Mouse (Mus musculus) WW6 (cell line): ENCODE data around the gene Zfyve9.

ENCODE experiments used
- DNase-seq: peaks from one replicate; pipeline ENCODE4 v3.0.0-alpha.2; 2013; ENCODE audit warnings: low read depth, low spot score

The Zfyve9 gene

DNA sequence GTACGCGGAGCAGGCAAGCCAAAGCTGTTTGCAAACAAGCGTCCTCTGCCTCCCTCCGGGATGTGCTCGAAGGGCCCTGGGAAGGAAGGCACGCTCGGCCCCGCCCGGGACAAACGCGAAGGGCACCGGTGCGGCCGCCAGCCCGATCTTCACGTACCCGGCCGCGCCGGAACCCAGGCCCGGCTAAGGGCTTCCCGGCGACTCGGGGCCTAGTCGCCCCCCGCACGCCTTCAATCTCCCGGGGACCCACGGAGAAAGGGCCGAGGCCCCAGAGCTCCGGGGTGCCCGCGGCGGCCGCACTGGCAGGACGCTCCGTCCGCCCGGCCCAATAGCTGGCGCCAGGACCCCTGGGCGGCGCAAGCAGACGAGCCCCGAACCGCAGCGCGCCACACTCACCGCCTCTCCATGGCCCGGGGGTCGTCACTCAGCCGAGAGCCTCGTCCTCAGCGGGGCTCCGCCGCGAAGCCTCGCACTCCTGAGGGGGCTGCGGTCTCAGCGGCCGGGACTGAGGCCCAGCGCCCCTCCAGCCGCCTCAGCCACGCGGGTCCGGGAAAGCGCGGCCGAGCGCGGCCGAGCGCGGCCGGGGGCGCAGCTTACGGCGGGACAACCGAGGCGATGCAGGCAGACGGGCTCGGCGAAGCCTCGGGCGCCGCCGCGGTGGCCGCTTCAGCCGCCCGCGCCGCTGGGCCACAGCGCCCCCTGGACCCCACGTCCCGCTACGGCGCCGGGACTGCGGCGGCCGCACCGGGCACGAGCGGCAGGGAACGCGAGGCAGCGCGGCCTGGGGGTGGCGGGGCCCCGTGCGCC, at the start of gene Zfyve9:
Gene Zfyve9, minus strand, starts transcription at position 742 of the 807 bp plus-strand sequence.
- DNase-seq, result peak; percentile 31

GRCm38 (mm10) chr4:108826643-108827042, 46.0 kb upstream of the Zfyve9 start:
- no peak for DNase-seq

GRCm38 (mm10) chr4:108826096-108826495, 45.5 kb upstream of the Zfyve9 start:
- DNase-seq, result no peak

DNA sequence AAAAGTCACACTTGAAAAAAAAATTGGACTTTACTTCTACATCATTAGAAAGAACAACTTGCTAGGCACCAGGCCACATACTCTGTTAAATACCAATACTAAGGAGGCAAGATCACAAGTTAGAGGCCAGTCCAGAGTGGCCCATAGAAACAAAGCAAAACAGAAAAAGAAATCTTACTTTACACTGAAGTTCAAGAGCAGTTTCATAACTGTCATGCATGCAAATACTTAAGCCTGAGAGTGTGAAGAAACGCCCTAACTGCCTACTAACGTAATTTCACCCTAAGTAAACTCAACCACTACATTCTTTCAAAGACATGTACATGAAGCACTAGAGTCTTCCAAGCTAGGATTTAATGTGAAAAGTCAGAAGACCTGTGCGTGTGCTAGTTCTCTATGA, 45.1 kb upstream of the Zfyve9 start:
- DNase-seq, result no peak

GRCm38 (mm10) chr4:108811550-108811949, 31.0 kb upstream of the Zfyve9 start:
- DNase-seq, result no peak

DNA sequence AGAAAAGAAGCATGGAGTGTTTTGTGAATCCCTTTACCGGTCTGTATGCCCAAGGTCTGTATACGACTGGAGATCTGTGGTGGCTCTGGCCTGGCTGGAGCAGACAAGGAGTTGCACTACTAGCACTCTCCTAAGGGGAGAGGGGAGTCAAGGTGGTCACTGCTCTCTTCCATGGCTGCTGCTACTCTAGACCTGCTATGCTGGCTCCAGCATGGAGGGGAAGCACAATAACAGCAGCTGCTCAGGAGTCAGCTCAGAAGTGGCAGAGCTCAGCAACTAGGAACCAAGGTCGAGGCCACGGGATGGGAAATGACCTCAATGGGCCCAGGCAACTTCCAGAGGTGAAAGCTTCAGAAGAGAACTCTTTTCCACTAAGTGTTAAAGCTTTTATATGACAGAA, 30.5 kb upstream of the Zfyve9 start:
- no peak for DNase-seq

DNA sequence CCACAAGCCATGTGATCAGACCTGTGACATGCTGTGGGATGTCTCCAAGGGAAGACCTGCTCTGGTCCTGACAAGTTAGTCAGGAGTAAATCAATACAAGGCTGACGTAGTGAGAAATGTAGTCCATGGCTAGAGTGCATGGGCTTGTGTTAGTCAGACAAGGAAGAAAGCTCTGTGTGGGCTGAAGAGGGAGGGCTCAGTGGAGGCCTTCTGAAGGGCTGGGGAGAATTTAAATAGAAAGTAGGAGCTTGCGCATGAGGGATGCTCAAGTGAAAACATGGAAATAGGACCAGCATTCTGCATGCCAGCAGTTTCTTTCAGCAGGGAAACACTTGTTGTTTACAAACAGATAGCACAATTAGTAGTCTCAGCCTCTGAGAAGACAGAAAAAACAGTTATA, 22.9 kb upstream of the Zfyve9 start:
- DNase-seq, result no peak

DNA sequence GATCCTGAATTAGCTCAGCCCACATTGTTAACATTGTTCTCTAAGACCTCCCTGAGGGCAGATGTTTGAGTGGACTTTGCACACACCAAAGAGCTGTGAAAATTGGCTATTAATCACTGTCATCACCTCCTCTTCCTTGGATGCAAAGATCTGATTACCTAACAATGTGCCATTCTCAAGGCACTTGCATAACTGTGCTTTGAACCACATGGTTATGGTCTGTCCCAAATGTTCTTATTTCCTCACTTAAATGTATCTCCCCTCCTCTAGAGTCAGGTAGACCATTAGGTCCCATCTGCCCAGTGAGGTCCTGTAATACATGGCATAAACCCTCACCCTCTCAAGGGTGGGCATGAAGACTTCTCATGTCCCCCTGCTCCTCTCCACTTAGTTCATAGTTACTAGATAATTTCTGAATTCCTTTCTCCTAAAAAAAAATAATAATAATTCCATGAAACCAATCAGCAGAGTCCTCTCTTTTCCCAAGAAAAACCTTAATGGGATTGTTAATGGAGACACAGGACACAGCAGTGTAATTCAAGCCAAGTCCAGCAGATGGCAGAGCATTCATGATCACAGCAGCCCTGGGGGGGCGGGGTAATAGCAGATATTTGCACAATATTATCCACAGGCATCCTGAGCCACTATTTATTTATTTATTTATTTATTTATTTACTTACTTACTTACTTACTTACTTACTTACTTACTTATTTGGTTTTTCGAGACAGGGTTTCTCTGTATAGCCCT, 17.7 kb upstream of the Zfyve9 start:
- DNase-seq, result no peak

DNA sequence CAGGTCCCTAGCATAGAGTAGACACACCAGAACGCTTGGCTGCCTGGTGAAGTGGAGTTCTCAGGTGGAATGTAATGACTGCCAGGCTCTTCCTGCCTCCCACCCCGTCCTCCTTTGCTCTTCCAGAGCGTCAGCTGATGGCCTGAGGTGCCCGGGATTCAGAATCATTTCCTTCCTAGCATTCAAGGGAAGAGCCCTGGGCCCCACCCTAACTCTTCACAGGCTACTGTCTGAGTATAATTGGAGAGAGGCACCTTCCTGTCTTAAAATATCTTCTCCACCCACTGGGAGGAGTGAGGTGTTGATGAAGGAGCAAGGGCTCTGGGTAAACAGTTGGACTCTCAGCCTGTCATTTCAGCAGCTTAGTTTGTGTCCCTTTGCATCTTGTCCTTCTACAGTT, 16.1 kb upstream of the Zfyve9 start:
- DNase-seq, result peak; percentile 11

- DNase-seq, result no peak
These were observed 13.3 kb upstream of the Zfyve9 start for GRCm38 (mm10) chr4:108793941-108794340.

- no peak for DNase-seq
These were observed 9.9 kb upstream of the Zfyve9 start for GRCm38 (mm10) chr4:108790507-108790906.

DNA sequence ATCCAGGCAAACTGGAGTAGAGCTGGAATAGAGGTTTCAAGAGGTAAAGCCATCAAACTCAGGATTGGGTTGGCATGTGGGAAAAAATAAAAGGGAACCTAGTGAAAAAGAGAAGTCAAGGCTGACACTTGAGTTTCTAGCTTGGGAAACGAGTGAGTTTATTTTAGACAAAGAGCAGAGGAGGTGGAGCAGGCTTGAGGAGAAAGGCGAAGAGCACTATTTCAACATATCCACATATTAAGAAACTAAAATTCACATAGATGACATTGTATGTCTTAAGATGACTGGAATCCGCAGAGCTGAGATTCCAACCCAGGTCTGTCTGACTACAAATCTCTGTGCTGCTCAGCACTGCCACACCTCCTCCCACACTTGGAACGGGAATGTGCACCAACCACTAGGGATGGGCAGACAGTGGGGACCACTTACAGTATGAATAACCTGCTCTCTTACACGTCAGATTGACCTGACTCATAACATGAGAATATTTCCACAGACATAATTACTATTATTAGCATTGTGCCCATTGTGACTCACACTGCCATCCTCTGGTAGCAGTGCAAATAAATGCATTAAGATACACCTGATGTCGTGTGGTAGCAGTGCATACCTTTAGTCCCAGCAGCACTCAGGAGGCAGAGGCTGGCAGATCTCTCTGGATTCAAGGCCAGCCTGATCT, 8.8 kb upstream of the Zfyve9 start:
- no peak for DNase-seq

- DNase-seq, result no peak
These were observed 2.0 kb upstream of the Zfyve9 start for GRCm38 (mm10) chr4:108782421-108783085.

DNA sequence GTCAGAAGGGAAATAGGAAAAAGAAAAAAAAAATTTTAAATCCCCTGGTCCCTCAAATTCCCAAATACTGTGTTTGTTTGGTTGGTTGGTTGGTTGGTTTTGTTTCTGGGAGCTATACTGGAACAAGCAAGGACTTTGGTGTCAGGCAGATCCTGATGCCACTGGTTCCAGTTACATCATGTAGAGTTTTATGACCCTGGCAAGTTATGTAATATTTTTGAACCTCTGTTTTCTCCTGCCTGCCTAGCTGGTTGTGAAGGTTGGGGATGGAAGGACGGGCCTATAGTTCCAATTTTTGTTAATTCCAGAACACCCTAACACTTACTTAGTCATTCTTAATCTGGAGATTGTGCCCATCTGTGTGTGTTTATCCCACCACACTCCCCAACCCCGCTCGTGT, 998 bp upstream of the Zfyve9 start:
- DNase-seq, result no peak

DNA sequence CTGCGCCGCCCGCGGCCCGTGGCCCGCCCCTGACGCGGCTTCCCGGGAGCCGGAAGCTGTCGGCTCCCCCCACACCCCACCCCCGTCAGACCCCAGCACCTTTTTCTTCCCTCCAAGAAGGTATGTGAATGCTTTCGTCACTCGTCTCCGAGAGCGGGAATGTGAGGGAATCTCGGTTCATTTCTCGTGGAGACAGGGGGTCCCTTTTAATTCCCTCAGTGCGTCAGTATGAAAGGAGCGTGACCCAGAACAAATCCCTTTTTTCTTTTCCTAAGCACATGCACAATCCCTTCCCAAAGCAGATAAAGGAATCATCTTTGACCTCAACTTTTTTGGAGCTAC, 237 bp upstream of the Zfyve9 start:
- peak; percentile 45 for DNase-seq

- peak; percentile 31 for DNase-seq
These were observed 888 bp downstream of the Zfyve9 start for GRCm38 (mm10) chr4:108779763-108780056.

- DNase-seq, result no peak
These were observed 12.1 kb downstream of the Zfyve9 start for GRCm38 (mm10) chr4:108768527-108768926.

DNA sequence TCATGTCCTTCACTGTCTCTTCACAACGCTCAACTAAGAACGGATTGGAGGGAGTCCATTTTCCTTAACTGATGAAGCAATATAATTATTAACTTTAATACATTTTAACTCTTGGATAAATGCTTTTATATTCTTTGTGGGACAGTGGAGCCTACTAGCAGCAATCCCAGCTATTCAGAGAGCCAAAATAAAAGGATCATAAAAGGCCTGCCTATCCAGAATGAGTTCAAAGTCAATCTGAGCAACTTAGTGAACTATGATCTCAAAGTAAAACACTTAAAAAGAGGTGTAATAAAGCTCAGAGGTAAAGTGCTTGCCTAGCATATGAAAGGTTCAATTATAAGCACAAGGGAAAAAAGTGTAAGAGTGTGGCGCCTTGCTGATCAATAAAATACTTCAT, 21.0 kb downstream of the Zfyve9 start:
- no peak for DNase-seq

DNA sequence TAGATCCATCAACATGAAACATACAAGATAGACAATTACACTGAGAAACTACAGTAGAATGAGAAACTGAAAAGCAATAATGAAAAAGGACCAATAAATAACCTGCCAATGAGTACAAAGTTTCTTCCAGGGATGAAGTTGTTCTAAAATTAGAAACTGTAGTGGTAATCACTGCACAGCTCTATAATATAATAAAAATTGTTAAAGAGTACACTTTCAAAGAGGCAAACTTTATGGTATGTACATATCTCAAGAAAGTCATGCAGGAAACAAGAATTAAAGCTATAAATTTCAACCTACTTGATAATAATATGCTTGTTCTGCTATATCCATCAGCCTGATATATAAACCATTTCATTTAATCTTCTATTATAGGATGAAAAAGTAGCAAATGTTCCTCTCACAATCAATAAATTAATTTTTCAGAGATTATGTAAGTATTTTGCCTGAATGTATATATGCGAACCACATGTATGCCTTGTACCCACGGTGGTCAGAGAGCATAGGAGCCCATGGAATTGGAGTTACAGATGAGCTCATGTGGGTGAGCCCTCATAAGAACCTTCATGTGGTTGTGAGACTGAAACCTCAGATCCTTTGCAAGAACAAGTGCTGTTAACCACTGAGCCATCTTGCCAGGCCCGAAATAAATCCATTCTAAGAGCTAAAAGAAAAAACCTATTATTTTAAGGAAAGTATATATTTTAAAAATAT, 34.3 kb downstream of the Zfyve9 start:
- DNase-seq, result no peak

- DNase-seq, result no peak
These were observed 49.0 kb downstream of the Zfyve9 start for GRCm38 (mm10) chr4:108731582-108731981.

GRCm38 (mm10) chr4:108730450-108730849, 50.1 kb downstream of the Zfyve9 start:
- no peak for DNase-seq

- DNase-seq, result no peak
These were observed 56.5 kb downstream of the Zfyve9 start for GRCm38 (mm10) chr4:108724102-108724501.
